Mouse (Mus musculus): ENCODE measurements around the gene Wfikkn2. TPM values are rescaled to one million over a fixed set of nuclear protein-coding genes. Genes with fewer than 3 reads are reported as not detected.
A peak's percentile ranks its signal among the peaks of the same experiment; 100 is the strongest.

Gene Wfikkn2
- polyA plus RNA-seq, 1 experiment from 2014 or later = 1.2 TPM

- H3K27me3 ChIP-seq (ENCODE audit: control insufficient read depth, insufficient read depth, low read length) = no peaks in the 10 kb centered on the region
- H3K4me3 ChIP-seq (ENCODE audit: low read length) = no peak within 1 kb of the TSS
- H3K36me3 ChIP-seq (ENCODE audit: control insufficient read depth, insufficient read depth, low read length) = peaks cover 31% of the 10 kb centered on the region
- H3K4me1 ChIP-seq (ENCODE audit: control insufficient read depth, insufficient read depth, low read length) = no peaks in the 10 kb centered on the region
- H3K4me2 ChIP-seq (replicated peaks; ENCODE audit: low read depth, low read length) = no peak within 1 kb of the TSS
- WGBS = 85% methylated on average over 11 of the region's 11 CpGs
- no peak for ATAC-seq (ENCODE audit: low FRiP score, low TSS enrichment)
- no peak within 1 kb of the TSS for H3K27ac ChIP-seq (ENCODE audit: low read depth, low read length)
- no peak within 1 kb of the TSS for H3K9ac ChIP-seq (ENCODE audit: low read depth, low read length)
- H3K9me3 ChIP-seq (ENCODE audit: control insufficient read depth, low read length) = no peaks in the 10 kb centered on the region
Observed at GRCm38 (mm10) chr11:94281199-94282181, 35.7 kb upstream of the Wfikkn2 start, which contains the start of gene Gm21885. Gene Gm21885 (plus strand): TSS chr11:94281873.

DNA sequence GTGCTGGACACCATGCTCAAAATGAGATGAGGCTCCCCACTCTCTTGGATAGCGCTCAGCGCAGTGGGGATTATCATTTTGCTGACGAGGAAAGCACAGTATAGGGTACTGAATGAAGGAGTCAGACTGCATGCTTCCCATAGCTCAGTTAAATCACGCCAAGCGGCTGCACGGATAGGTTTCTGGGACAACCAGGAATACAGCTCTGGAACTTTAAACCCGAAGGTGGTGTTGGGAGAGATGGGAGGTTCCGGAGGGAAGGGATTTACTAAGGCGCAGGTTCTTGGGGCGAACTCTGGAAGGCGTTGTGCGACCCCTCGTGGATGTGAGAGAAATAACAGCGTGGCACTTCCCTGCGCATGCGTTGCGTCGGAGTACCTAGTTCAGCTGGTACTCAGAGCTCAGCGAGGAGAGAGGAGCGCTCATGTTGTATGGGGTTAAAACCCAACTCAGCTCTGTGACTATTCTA lies 31.1 kb upstream of the Wfikkn2 start:
- Histone ChIP-seq H3K4me1 (ENCODE audit: control insufficient read depth, insufficient read depth, low read length) (no peaks in the 10 kb centered on the region), H3K9me3 (ENCODE audit: control insufficient read depth, low read length) (no peaks in the 10 kb centered on the region), H3K36me3 (ENCODE audit: control insufficient read depth, insufficient read depth, low read length) (no peaks in the 10 kb centered on the region), H3K9ac (ENCODE audit: low read depth, low read length) (peak overlapping the region; percentile 47), H3K4me3 (ENCODE audit: low read length) (peak overlapping the region; percentile 32), H3K27ac (ENCODE audit: low read depth, low read length) (no peak overlapping the region), H3K27me3 (ENCODE audit: control insufficient read depth, insufficient read depth, low read length) (no peaks in the 10 kb centered on the region), H3K4me2 (replicated peaks; ENCODE audit: low read depth, low read length) (peak overlapping the region; percentile 52)
- ATAC-seq (ENCODE audit: low FRiP score, low TSS enrichment) = peak; percentile 86
- 8% methylated on average over 20 of the region's 20 CpGs for WGBS

DNA sequence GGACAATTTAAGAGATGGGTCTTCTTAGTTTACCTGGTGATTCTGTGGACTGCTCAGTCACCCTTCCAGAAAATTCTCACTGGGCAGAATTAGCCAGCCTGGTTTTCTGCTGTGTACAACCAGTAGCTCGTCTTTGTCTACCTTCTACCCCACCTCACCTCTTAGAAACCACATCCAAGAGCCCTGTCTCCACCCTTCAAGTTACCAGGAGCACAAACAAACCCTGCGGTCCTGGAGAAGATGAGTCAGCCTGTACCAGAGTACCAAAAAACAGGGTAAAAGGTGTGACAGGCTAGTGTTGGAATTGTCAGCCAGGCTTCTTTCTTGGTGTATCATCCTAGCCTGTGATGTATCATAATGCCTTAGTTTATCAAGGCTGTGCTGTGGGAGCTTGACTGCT lies 29.9 kb upstream of the Wfikkn2 start:
- ATAC-seq (ENCODE audit: low FRiP score, low TSS enrichment) = no peak
- WGBS = 84% methylated on average over 2 of the region's 2 CpGs
- H3K36me3 ChIP-seq (ENCODE audit: control insufficient read depth, insufficient read depth, low read length) = no peaks in the 10 kb centered on the region
- no peaks in the 10 kb centered on the region for H3K9me3 ChIP-seq (ENCODE audit: control insufficient read depth, low read length)
- no peak overlapping the region for H3K9ac ChIP-seq (ENCODE audit: low read depth, low read length)
- H3K27me3 ChIP-seq (ENCODE audit: control insufficient read depth, insufficient read depth, low read length) = no peaks in the 10 kb centered on the region
- no peak overlapping the region for H3K27ac ChIP-seq (ENCODE audit: low read depth, low read length)
- no peak overlapping the region for H3K4me3 ChIP-seq (ENCODE audit: low read length)
- no peaks in the 10 kb centered on the region for H3K4me1 ChIP-seq (ENCODE audit: control insufficient read depth, insufficient read depth, low read length)
- H3K4me2 ChIP-seq (replicated peaks; ENCODE audit: low read depth, low read length) = no peak overlapping the region

- WGBS = 78% methylated on average over 7 of the region's 7 CpGs
- Histone ChIP-seq H3K4me3 (ENCODE audit: low read length) (no peak overlapping the region), H3K4me2 (replicated peaks; ENCODE audit: low read depth, low read length) (no peak overlapping the region), H3K27ac (ENCODE audit: low read depth, low read length) (no peak overlapping the region), H3K36me3 (ENCODE audit: control insufficient read depth, insufficient read depth, low read length) (no peaks in the 10 kb centered on the region), H3K27me3 (ENCODE audit: control insufficient read depth, insufficient read depth, low read length) (no peaks in the 10 kb centered on the region), H3K9me3 (ENCODE audit: control insufficient read depth, low read length) (no peaks in the 10 kb centered on the region), H3K4me1 (ENCODE audit: control insufficient read depth, insufficient read depth, low read length) (no peaks in the 10 kb centered on the region), H3K9ac (ENCODE audit: low read depth, low read length) (no peak overlapping the region)
- no peak for ATAC-seq (ENCODE audit: low FRiP score, low TSS enrichment)
Observed at GRCm38 (mm10) chr11:94275226-94275625, 29.4 kb upstream of the Wfikkn2 start.

DNA sequence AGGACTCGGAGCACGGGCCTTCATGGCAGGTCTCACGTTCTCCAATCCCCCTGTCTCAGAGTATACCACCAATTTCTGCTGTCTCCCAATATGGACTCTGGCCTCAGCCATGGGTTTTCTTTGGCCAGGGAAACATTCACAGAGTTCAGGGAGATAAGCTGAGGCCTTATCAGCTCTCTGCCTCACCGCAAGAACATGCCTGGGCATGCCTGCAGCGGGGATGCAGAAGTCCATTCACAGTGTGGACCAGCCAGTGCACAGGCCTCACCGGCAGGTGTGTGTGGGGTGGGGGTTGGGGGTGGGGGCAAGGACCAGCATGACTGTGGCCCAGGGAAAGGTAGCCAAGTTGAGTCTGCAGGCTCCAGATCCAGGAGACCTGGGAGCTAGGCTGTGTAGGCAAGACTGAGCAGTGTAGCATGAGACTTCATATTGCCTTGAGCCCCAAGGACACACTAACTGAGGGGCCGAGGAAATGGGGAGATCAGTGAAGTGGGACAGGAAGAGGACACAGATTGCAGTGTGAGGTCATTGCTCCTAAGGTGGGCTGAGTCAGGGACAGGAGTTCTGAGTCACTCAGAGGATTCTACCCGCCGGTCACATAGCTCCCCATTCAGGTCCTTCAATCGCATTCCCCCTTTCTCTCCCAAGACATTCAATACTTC lies 28.5 kb upstream of the Wfikkn2 start:
- Histone ChIP-seq H3K9ac (ENCODE audit: low read depth, low read length) (no peak overlapping the region), H3K4me3 (ENCODE audit: low read length) (no peak overlapping the region), H3K4me2 (replicated peaks; ENCODE audit: low read depth, low read length) (no peak overlapping the region), H3K27ac (ENCODE audit: low read depth, low read length) (no peak overlapping the region), H3K36me3 (ENCODE audit: control insufficient read depth, insufficient read depth, low read length) (no peaks in the 10 kb centered on the region), H3K4me1 (ENCODE audit: control insufficient read depth, insufficient read depth, low read length) (no peaks in the 10 kb centered on the region), H3K27me3 (ENCODE audit: control insufficient read depth, insufficient read depth, low read length) (no peaks in the 10 kb centered on the region), H3K9me3 (ENCODE audit: control insufficient read depth, low read length) (no peaks in the 10 kb centered on the region)
- WGBS = 87% methylated on average over 10 of the region's 10 CpGs
- ATAC-seq (ENCODE audit: low FRiP score, low TSS enrichment) = no peak

GRCm38 (mm10) chr11:94272960-94273927 lies 27.4 kb upstream of the Wfikkn2 start:
- Histone ChIP-seq H3K4me1 (ENCODE audit: control insufficient read depth, insufficient read depth, low read length) (no peaks in the 10 kb centered on the region), H3K9me3 (ENCODE audit: control insufficient read depth, low read length) (no peaks in the 10 kb centered on the region), H3K9ac (ENCODE audit: low read depth, low read length) (no peak overlapping the region), H3K36me3 (ENCODE audit: control insufficient read depth, insufficient read depth, low read length) (no peaks in the 10 kb centered on the region), H3K4me2 (replicated peaks; ENCODE audit: low read depth, low read length) (no peak overlapping the region), H3K4me3 (ENCODE audit: low read length) (no peak overlapping the region), H3K27ac (ENCODE audit: low read depth, low read length) (no peak overlapping the region), H3K27me3 (ENCODE audit: control insufficient read depth, insufficient read depth, low read length) (no peaks in the 10 kb centered on the region)
- 87% methylated on average over 21 of the region's 21 CpGs for WGBS
- ATAC-seq (ENCODE audit: low FRiP score, low TSS enrichment) = no peak

DNA sequence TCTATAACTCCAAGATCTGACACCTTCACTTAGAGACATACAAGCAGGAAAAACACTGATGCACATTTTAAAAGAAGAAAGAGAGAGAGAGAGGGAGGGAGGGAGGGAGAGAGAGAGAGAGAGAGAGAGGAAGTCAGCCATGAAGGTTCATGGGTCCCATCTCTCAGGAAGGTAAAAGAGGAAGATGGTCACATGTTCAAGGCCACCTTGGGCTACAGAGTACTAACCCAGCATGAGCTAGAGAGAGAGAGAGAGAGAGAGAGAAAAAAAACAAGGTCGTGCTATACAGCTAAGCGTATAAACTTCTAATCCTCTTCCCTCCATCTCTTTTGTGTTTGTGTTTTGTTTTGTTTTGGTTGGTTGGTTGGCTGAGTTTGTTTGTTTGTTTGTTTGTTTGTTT lies 25.2 kb upstream of the Wfikkn2 start:
- no peak overlapping the region for H3K4me3 ChIP-seq (ENCODE audit: low read length)
- H3K9me3 ChIP-seq (ENCODE audit: control insufficient read depth, low read length) = no peaks in the 10 kb centered on the region
- no peaks in the 10 kb centered on the region for H3K4me1 ChIP-seq (ENCODE audit: control insufficient read depth, insufficient read depth, low read length)
- 92% methylated on average over 2 of the region's 2 CpGs for WGBS
- no peak overlapping the region for H3K4me2 ChIP-seq (replicated peaks; ENCODE audit: low read depth, low read length)
- ATAC-seq (ENCODE audit: low FRiP score, low TSS enrichment) = no peak
- no peaks in the 10 kb centered on the region for H3K27me3 ChIP-seq (ENCODE audit: control insufficient read depth, insufficient read depth, low read length)
- no peak overlapping the region for H3K9ac ChIP-seq (ENCODE audit: low read depth, low read length)
- no peaks in the 10 kb centered on the region for H3K36me3 ChIP-seq (ENCODE audit: control insufficient read depth, insufficient read depth, low read length)
- H3K27ac ChIP-seq (ENCODE audit: low read depth, low read length) = no peak overlapping the region

- no peaks in the 10 kb centered on the region for H3K36me3 ChIP-seq (ENCODE audit: control insufficient read depth, insufficient read depth, low read length)
- no peaks in the 10 kb centered on the region for H3K27me3 ChIP-seq (ENCODE audit: control insufficient read depth, insufficient read depth, low read length)
- no peaks in the 10 kb centered on the region for H3K4me1 ChIP-seq (ENCODE audit: control insufficient read depth, insufficient read depth, low read length)
- H3K4me2 ChIP-seq (replicated peaks; ENCODE audit: low read depth, low read length) = no peak overlapping the region
- H3K27ac ChIP-seq (ENCODE audit: low read depth, low read length) = no peak overlapping the region
- H3K9me3 ChIP-seq (ENCODE audit: control insufficient read depth, low read length) = no peaks in the 10 kb centered on the region
- no peak overlapping the region for H3K4me3 ChIP-seq (ENCODE audit: low read length)
- 87% methylated on average over 7 of the region's 7 CpGs for WGBS
- ATAC-seq (ENCODE audit: low FRiP score, low TSS enrichment) = no peak
- H3K9ac ChIP-seq (ENCODE audit: low read depth, low read length) = no peak overlapping the region
Observed at GRCm38 (mm10) chr11:94269906-94270305, 24.1 kb upstream of the Wfikkn2 start.

All from kidney, embryonic 14.5 days (tissue).